Mouse (Mus musculus) heart, adult 9 months (tissue): ENCODE results near the gene Map2k5.

Source experiments
- DNase-seq, 2 experiments: peaks; one replicate each; pipeline ENCODE4 v3.0.0; 2022; ENCODE audit warnings: low spot score in 2 of 2

Map2k5 gene

DNA sequence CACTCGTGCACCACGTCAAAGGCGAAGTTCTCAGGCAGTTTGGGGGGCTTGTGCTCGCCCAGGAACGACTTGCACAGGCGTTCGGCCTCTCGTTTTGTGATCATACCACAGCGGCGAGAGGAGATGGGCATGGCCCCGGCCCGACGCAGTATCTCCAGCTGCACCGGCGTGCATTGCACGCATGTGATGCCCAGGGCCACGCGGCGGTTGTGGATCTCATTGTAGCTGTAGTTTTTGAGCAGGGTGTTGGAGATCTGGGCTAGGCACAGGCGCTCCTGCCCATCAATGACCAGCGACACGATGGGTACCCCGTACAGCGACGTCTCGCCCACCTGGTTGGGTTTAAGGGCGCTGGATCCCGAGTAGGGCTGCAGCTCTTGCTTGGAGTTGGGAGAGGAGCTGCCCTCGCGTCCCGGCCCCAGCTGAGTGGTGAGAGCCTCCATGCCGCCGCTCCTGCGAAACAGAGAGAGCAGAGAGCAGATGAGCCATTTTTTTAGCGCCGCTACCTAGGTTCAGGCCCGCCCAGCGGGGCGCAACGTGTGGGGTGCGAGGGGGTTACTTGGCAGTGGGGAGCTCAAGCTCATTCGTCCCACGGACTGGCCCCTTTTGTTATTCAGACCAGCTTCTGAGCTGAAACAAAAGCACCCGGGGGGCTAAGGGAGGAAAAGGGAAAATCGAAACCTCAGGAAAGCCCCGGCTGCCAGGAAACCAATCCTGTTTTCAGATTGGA, 231.4 kb downstream of the Map2k5 start:
- no peak for DNase-seq

- no peak for DNase-seq
These were observed 232.2 kb downstream of the Map2k5 start for GRCm38 (mm10) chr9:63145249-63146125.

DNA sequence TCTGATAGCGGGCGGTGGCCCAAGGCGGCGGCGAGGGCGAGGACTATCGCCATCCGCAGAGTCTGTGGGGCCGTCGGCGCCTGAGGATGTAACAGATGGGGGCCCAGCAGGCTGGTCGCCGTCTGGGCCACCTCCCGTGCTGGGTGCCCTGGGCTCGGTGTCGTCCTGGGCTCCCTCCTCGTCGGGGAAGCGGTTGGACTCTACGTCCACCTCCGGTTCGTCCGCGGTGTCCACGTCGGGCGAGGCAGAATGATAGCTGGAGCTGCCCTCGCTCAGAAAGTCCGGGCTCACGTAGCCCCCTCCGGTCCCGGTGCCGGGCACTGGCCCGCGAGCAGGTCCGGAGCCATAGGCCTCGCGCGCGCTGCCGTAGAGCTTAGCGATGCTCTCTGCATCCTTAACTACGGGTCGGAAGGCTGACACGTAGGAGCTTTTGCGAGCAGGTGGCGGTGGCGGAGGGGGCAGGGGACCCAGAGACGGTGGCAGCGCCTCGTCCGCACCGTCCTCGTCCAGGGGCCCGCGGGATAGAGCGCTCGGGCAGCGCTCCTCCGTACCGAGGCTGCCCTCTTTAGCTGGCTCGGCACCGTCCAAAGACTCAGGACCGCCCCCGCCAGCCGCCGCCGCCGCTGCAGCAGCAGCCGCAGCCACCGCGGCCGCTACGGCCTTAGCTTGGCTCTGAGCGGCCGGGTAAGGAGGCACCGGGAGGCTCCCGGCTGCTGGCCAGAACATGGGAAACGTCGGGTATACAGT, 233.0 kb downstream of the Map2k5 start:
- DNase-seq: no peak

DNA sequence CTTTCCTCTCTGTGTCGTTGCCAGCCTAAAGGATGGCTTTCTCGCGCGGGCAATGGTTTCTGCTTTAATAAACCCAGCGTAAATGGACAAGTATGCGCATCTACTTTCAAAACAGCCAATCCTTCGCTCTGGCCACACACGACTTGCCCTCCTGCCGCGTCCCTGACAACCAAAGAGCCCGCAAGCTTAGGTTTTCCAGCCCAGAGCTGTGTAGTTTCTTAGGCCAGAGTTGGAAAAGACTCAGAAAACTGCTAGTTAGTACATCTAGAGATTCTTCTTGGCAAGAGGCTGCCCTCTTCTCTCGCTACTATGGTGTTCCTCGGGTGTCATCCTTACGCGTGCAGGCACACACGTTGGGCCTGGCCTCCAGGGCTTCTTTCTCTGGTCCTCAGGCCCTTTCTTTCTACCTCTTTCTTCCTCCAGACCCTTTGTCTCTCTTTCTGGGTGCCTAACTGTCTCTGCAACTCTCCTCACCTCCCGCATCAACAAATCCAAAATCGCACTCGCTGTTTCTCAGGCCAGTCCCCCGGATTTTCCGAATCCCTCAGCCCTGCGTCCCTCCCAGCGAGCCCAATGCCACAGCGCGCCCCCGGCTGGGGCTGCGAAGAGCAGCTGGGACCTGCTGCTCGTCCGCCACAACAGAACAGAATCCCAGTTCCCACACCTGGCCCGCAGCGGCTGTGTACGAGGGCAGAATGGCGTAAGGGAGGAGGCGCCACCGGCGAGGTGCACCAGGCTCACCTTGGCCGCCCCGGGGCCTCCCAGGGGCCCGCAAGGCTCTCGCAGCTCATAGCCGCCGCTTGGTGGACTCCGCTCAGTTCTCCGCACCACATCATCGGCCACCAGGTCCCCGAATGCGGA, 233.8 kb downstream of the Map2k5 start:
- no peak for DNase-seq

DNA sequence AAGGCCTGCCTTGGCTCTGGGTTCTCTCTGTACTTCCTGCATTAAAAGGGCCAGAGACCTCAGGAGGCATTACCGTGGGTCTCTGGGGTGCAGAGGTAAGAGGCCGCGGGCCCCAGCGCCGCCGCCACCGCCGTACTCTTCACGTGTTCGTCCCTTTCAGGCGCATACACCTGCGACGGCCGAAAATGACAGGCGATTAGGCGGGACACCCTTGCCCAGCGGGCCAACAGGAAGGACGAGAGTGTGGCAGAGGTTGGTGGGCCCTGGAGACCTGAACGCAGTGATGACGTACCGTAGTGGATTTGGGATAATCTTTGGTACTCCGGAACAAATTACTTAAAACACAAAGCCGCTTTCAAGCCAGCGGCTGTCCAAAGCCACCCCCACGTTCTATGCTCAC, 234.5 kb downstream of the Map2k5 start:
- DNase-seq: no peak

DNA sequence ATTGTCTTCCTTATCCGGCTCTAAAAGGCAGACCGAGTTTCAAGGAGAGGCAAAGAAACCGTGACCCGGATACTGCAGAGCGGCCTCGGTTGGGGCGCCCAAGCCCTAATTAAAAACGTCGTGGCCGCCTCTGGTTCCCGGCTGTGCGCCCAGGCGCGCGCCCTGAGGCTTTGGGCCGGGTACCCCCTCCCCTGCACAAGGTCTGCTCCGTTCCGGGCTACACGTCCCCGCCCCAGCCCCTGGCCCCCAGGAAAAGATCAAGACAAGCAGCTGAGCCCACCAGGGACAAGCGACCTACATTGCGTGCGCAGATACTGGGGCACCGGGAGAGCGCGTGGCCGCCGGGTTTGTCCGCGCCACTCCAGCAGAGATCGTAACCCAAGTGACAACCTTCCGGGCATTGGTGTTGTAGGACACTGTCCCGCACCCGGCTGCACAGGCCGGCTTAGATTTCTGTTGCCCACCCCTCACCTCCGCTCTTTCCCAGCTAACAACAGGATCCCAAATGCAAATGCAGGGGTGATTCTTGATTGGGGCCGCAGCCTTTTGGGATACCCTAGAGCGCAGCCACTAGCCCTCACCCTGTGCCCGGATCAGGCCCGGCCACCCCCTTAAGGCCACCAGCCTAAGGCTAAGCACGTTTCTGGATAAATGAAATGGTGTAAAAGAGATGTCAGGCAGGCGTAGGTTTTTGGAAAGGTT, 235.2 kb downstream of the Map2k5 start:
- DNase-seq: no peak

GRCm38 (mm10) chr9:63141641-63142334, 235.9 kb downstream of the Map2k5 start:
- DNase-seq: no peak

DNA sequence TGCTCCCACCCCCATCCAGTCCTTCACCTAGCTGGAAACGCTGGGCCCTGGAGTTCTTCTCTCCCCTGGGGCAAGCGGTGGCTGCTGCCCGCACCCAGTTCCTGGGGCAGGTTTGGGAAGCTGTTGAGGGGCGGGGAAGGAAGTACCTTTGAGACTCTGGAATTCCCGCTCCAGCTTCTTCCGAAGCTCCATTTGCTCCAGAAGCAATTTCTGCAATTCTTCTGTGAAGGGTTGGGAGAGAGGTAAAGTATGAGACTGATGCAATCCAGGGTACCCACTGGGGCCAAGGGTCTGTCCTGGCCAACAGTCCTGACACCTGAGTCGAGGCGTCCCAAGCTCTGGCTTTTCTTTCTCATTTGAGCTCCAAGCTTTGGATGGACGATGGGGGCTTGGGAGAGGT, 237.5 kb downstream of the Map2k5 start:
- DNase-seq: no peak

DNA sequence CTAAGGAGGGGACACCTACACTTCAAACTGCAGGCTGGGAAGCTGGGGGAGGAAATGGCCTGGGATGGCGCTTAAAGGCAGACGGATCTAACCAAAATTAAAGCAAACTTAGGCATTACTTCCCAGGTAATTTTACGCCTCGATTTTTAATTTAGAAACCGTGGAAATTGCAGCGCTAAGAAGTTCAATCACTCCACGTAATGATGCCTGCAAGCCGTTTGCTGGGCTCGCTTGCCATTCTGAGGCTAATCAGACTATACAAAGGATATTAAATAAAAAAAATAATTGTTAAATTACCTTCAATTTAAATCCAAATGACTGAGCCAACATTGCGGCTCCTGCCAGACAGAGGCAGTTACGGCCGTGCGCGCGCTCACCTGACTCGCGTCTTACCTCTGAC, 238.0 kb downstream of the Map2k5 start:
- no peak for DNase-seq

DNA sequence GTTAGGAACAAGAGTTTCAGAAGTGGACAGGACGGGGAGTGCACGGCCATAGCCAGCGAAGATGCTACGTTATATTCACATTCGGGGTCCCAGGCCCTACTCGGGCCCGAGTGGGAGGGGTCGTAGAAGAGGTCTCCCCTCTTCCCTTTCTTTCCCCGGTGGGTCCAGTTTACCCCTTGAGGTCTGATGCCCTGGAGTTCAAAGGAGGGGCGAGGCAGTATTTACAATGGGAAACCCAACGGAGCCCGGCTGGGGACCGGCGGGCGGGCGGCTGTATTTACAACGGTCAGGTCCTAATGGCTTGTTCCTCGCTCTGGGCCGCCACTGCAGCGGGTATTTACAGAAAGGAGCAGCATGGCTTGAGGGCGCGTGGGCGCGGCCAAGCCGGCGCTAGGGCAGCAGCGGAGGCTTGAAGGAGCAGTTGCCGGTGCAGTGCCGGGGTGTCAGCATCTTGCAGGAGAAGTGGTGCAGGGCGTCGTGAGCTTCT, 239.2 kb downstream of the Map2k5 start:
- DNase-seq: no peak

- no peak for DNase-seq
These were observed 240.1 kb downstream of the Map2k5 start for GRCm38 (mm10) chr9:63137615-63137915.

DNA sequence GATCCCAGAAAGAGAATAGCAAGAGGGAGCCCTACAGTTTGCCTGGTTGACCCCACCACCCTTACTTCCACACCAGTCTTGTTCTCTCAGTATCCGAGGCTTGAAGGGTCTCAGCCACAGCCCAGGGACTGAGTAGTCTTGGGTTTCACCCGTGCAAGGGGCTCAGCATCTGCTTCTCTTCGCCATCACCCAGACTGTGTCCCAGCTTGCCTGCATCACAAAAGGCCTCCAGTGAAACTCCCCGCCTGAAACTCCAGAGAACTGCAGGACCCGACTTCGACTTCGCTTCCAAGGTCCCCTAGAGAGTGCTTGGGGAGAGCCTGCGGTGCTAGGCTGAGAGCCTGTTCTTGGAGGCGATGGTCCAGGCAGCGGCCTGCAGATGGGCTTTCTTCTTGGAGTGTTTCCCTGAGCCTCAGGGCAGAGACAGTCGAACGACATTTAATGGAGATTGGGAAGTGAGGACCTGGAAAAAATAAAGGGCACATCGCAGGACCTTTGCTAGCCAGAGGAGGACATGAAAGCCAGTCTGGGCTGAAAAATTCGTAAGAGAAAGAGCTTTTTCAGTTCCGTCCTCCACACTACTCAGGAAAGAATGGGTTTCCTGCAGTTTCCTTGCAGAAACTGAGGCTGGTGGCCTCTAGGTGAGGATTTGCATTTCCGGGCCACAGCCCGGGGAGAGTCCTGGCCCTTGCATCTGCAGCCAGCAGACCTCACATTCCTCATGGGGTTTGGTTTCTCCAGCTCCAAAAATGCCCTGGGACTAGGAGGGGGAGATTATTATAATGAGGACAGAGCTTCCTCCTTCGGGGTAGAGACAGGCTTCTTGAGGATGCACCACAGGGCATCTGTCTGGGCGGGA, 240.7 kb downstream of the Map2k5 start:
- DNase-seq: no peak

DNA sequence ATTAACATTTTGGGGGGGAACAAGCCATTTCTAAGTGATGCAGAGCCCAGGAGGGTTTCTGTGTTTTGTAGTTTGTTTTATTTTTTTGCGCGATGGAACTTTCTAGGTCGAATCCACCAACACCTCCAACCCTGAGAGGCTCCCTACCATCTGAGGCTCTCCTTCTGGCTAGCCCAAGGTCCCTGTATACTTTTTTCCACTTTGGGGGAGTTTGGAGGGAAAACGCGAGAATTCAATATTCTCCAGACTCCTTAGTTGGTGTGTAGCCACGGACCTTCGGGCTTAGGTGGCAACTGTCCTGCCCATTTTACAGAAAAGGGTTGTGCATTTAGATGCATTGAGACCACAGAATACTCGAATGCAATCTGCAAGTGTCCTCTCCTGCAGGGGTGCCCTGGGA, 241.5 kb downstream of the Map2k5 start:
- DNase-seq: no peak

DNA sequence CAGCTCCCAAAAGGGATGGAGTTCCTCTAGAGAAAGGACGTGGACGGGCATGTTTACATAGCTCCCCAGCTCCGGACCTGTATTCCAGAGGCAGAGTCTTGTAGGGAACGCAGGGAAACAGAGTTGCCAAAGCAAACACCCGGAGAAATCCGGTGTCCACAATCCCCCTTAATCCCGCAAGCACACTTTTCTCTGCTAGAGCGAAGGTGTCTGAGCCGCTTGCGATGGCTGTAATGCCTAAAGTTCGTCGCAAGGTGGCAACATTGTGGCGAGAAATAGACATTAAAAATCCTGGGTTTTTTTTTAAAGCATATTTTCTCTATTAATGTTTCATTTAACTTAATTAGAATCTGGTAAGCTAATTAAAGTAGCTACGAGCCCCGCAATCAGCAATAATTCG, 241.9 kb downstream of the Map2k5 start:
- peak in 1 of 2 experiments; percentile 55 for DNase-seq

DNA sequence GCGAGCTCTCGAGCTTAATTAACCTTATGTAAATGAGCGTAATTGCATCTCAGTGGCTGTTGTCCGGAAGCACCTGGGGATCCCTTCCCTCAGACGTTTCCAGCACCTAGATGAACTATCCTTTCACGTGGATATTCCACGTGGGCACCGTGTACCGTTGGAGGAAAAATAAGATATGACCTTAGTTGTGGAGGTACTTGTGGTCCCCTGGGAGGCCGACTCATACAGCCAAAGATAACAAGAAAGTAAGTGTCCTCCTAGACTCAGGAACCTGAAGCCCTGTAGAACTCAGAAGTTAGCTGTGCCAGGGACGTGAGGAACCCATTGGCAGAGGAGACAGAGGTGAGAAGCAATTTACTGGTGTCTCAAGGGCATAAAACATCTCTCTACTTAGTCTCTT, 242.3 kb downstream of the Map2k5 start:
- DNase-seq: no peak

DNA sequence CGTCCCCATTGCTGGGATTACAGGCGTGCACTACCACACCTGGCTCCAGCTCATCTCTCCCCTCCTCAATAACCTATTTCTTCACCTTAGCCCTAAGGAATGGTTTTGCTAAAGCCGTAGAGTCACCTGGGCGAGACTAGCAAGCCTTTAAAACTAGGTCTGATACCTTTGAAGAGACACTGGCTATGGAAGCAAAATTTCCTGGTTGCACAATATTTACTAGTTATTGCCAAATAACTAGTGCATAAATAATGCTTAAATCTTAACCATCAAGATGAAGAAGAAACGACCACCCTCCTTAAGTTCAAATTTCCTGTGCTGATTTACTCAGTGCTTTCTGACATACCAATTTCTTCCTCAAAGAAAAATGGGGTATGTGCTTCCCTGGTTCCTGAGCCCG, 244.0 kb downstream of the Map2k5 start:
- DNase-seq: no peak

DNA sequence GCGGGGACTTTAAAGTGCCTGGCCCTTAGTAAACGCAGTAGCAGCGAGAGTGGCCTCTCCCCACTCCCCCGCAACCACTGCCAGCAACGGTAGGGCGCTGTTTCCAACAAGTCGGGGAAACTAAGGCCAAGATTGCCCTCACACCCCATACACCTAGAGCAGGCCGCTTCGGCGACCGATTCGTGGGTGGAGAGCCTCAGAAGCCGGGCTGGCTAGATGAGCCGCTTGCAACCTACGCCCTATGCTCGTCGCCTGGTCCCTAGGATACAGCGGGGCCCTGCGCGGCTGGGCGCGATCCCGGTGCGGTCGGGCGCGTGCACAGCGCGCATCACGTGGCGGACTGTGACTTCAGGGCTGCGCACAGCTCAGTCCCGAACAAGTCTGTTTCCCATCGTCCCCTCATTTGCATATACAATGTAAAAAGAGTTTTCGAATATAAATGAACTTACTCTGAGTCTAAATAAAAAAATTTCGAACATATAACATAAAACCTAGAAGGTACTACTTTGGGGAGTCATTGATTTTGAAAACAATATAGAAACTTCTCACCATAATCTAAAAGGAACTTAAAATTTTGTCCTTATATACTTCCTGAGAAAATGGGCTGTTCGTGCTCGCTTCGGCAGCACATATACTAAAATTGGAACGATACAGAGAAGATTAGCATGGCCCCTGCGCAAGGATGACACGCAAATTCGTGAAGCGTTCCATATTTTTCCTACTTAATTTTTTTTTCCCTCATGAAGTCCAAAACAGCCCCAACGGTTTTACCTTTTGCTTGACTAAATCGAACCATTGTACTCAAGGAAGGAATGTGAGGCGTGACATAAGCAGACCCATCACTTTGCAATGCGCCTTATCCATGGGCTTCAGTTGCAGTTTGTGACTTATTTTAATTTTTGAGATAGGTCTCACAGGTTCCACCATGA, 244.8 kb downstream of the Map2k5 start:
- DNase-seq: peak; percentile 96

- peak in 1 of 2 experiments; percentile 47 for DNase-seq
These were observed 245.6 kb downstream of the Map2k5 start for GRCm38 (mm10) chr9:63131957-63132602.
